Mouse (Mus musculus): ENCODE measurements around the gene Akap8.

GRCm38 (mm10) chr17:32359928-32360327, 38.9 kb upstream of the Akap8 start:
- TF ChIP-seq CTCF (IDR thresholded peaks at IDR 0.05; ENCODE audit: insufficient read depth, low read depth, low read length) (no peak), POLR2A (IDR thresholded peaks at IDR 0.05; ENCODE audit: insufficient read depth, low read depth, low read length) (no peak)
